Mouse (Mus musculus): ENCODE measurements around the gene L3mbtl4. TPM values are rescaled to one million over a fixed set of nuclear protein-coding genes. Genes with fewer than 3 reads are reported as not detected.

L3mbtl4 gene
- polyA plus RNA-seq, 1 experiment from 2014 or later = not detected

- H3K9me3 ChIP-seq (replicated peaks) = no peaks in the 10 kb centered on the region
- no peaks in the 10 kb centered on the region for H3K4me1 ChIP-seq (replicated peaks)
- no peaks in the 10 kb centered on the region for H3K36me3 ChIP-seq (replicated peaks)
- no peak overlapping the region for H3K27ac ChIP-seq (replicated peaks)
- 42% methylated on average over 5 of the region's 5 CpGs for WGBS (ENCODE audit: insufficient replicate concordance)
- ATAC-seq (ENCODE audit: insufficient read depth) = no peak
- H3K4me2 ChIP-seq = no peak overlapping the region
- no peak overlapping the region for H3K4me3 ChIP-seq (replicated peaks)
- H3K27me3 ChIP-seq = no peaks in the 10 kb centered on the region
- H3K9ac ChIP-seq = no peak overlapping the region
These were observed 369.0 kb downstream of the L3mbtl4 start for GRCm38 (mm10) chr17:68642521-68643088.

- WGBS (ENCODE audit: insufficient replicate concordance) = 27% methylated on average over 1 of the region's 1 CpGs
These were observed 392.9 kb downstream of the L3mbtl4 start for GRCm38 (mm10) chr17:68666528-68666927.

GRCm38 (mm10) chr17:68672088-68672504 lies 398.5 kb downstream of the L3mbtl4 start:
- no peaks in the 10 kb centered on the region for H3K9me3 ChIP-seq (replicated peaks)
- no peaks in the 10 kb centered on the region for H3K27me3 ChIP-seq
- no peaks in the 10 kb centered on the region for H3K4me1 ChIP-seq (replicated peaks)
- WGBS (ENCODE audit: insufficient replicate concordance) = 64% methylated on average over 7 of the region's 7 CpGs
- no peaks in the 10 kb centered on the region for H3K36me3 ChIP-seq (replicated peaks)
- H3K4me3 ChIP-seq (replicated peaks) = no peak overlapping the region
- H3K4me2 ChIP-seq = no peak overlapping the region
- H3K9ac ChIP-seq = no peak overlapping the region
- H3K27ac ChIP-seq (replicated peaks) = no peak overlapping the region
- no peak for ATAC-seq (ENCODE audit: insufficient read depth)

More at GRCm38 (mm10) chr17:68666528-68666927, 392.9 kb downstream of the L3mbtl4 start:
- no peak overlapping the region for H3K27ac ChIP-seq (replicated peaks)
- no peak for ATAC-seq (ENCODE audit: insufficient read depth)
- H3K36me3 ChIP-seq (replicated peaks) = no peaks in the 10 kb centered on the region
- H3K27me3 ChIP-seq = no peaks in the 10 kb centered on the region
- H3K4me2 ChIP-seq = no peak overlapping the region
- no peaks in the 10 kb centered on the region for H3K9me3 ChIP-seq (replicated peaks)
- no peaks in the 10 kb centered on the region for H3K4me1 ChIP-seq (replicated peaks)
- no peak overlapping the region for H3K4me3 ChIP-seq (replicated peaks)
- H3K9ac ChIP-seq = no peak overlapping the region

- no peak for ATAC-seq (ENCODE audit: insufficient read depth)
- WGBS (ENCODE audit: insufficient replicate concordance) = 58% methylated on average over 5 of the region's 5 CpGs
These were observed 437.1 kb downstream of the L3mbtl4 start for GRCm38 (mm10) chr17:68710701-68711100.

GRCm38 (mm10) chr17:68711350-68711749 lies 437.8 kb downstream of the L3mbtl4 start:
- no peak overlapping the region for H3K9ac ChIP-seq
- whole genome bisulfite sequencing (ENCODE audit: insufficient replicate concordance) = 51% methylated on average over 3 of the region's 3 CpGs
- no peaks in the 10 kb centered on the region for H3K4me1 ChIP-seq (replicated peaks)
- H3K27me3 ChIP-seq = no peaks in the 10 kb centered on the region
- ATAC-seq (ENCODE audit: insufficient read depth) = no peak
- H3K4me2 ChIP-seq = no peak overlapping the region
- no peak overlapping the region for H3K4me3 ChIP-seq (replicated peaks)
- H3K36me3 ChIP-seq (replicated peaks) = no peaks in the 10 kb centered on the region
- no peaks in the 10 kb centered on the region for H3K9me3 ChIP-seq (replicated peaks)
- H3K27ac ChIP-seq (replicated peaks) = no peak overlapping the region

More at GRCm38 (mm10) chr17:68710701-68711100, 437.1 kb downstream of the L3mbtl4 start:
- Histone ChIP-seq H3K4me1 (replicated peaks) (no peaks in the 10 kb centered on the region), H3K27ac (replicated peaks) (no peak overlapping the region), H3K9me3 (replicated peaks) (no peaks in the 10 kb centered on the region), H3K4me3 (replicated peaks) (no peak overlapping the region), H3K9ac (no peak overlapping the region), H3K27me3 (no peaks in the 10 kb centered on the region), H3K4me2 (no peak overlapping the region), H3K36me3 (replicated peaks) (no peaks in the 10 kb centered on the region)

GRCm38 (mm10) chr17:68748296-68748695 lies 474.7 kb downstream of the L3mbtl4 start:
- Histone ChIP-seq H3K9me3 (replicated peaks) (no peaks in the 10 kb centered on the region), H3K4me2 (no peak overlapping the region), H3K36me3 (replicated peaks) (no peaks in the 10 kb centered on the region), H3K27ac (replicated peaks) (no peak overlapping the region), H3K4me3 (replicated peaks) (no peak overlapping the region), H3K9ac (no peak overlapping the region), H3K4me1 (replicated peaks) (no peaks in the 10 kb centered on the region), H3K27me3 (no peaks in the 10 kb centered on the region)
- ATAC-seq (ENCODE audit: insufficient read depth) = no peak
- WGBS (ENCODE audit: insufficient replicate concordance) = 26% methylated on average over 1 of the region's 1 CpGs

GRCm38 (mm10) chr17:68750513-68750912 lies 476.9 kb downstream of the L3mbtl4 start:
- ATAC-seq (ENCODE audit: insufficient read depth) = no peak
- Histone ChIP-seq H3K4me3 (replicated peaks) (no peak overlapping the region), H3K9me3 (replicated peaks) (no peaks in the 10 kb centered on the region), H3K9ac (no peak overlapping the region), H3K4me1 (replicated peaks) (no peaks in the 10 kb centered on the region), H3K27ac (replicated peaks) (no peak overlapping the region), H3K36me3 (replicated peaks) (no peaks in the 10 kb centered on the region), H3K27me3 (no peaks in the 10 kb centered on the region), H3K4me2 (no peak overlapping the region)
- 53% methylated on average over 6 of the region's 6 CpGs for WGBS (ENCODE audit: insufficient replicate concordance)

- Histone ChIP-seq H3K4me2 (no peak overlapping the region), H3K4me1 (replicated peaks) (no peaks in the 10 kb centered on the region), H3K9me3 (replicated peaks) (no peaks in the 10 kb centered on the region), H3K4me3 (replicated peaks) (no peak overlapping the region), H3K27me3 (no peaks in the 10 kb centered on the region), H3K9ac (no peak overlapping the region), H3K27ac (replicated peaks) (no peak overlapping the region), H3K36me3 (replicated peaks) (no peaks in the 10 kb centered on the region)
- WGBS (ENCODE audit: insufficient replicate concordance) = 58% methylated on average over 7 of the region's 7 CpGs
- no peak for ATAC-seq (ENCODE audit: insufficient read depth)
These were observed 479.5 kb downstream of the L3mbtl4 start for GRCm38 (mm10) chr17:68753112-68753511.

GRCm38 (mm10) chr17:68754789-68755188 lies 481.2 kb downstream of the L3mbtl4 start:
- Histone ChIP-seq H3K4me2 (no peak overlapping the region), H3K27me3 (no peaks in the 10 kb centered on the region), H3K9me3 (replicated peaks) (no peaks in the 10 kb centered on the region), H3K4me3 (replicated peaks) (no peak overlapping the region), H3K27ac (replicated peaks) (no peak overlapping the region), H3K4me1 (replicated peaks) (no peaks in the 10 kb centered on the region), H3K9ac (no peak overlapping the region), H3K36me3 (replicated peaks) (no peaks in the 10 kb centered on the region)
- WGBS (ENCODE audit: insufficient replicate concordance) = 72% methylated on average over 11 of the region's 11 CpGs
- ATAC-seq (ENCODE audit: insufficient read depth) = no peak

GRCm38 (mm10) chr17:68758428-68758827 lies 484.8 kb downstream of the L3mbtl4 start:
- no peak overlapping the region for H3K4me3 ChIP-seq (replicated peaks)
- WGBS (ENCODE audit: insufficient replicate concordance) = 30% methylated on average over 5 of the region's 5 CpGs
- no peak overlapping the region for H3K27ac ChIP-seq (replicated peaks)
- H3K36me3 ChIP-seq (replicated peaks) = no peaks in the 10 kb centered on the region
- H3K4me2 ChIP-seq = no peak overlapping the region
- no peaks in the 10 kb centered on the region for H3K9me3 ChIP-seq (replicated peaks)
- no peak overlapping the region for H3K9ac ChIP-seq
- ATAC-seq (ENCODE audit: insufficient read depth) = no peak
- H3K4me1 ChIP-seq (replicated peaks) = no peaks in the 10 kb centered on the region
- H3K27me3 ChIP-seq = no peaks in the 10 kb centered on the region

- Histone ChIP-seq H3K4me3 (replicated peaks) (no peak overlapping the region), H3K9me3 (replicated peaks) (no peaks in the 10 kb centered on the region), H3K4me1 (replicated peaks) (no peaks in the 10 kb centered on the region), H3K36me3 (replicated peaks) (no peaks in the 10 kb centered on the region), H3K4me2 (no peak overlapping the region), H3K9ac (no peak overlapping the region), H3K27ac (replicated peaks) (no peak overlapping the region), H3K27me3 (no peaks in the 10 kb centered on the region)
- 63% methylated on average over 3 of the region's 3 CpGs for WGBS (ENCODE audit: insufficient replicate concordance)
- no peak for ATAC-seq (ENCODE audit: insufficient read depth)
These were observed 485.3 kb downstream of the L3mbtl4 start for GRCm38 (mm10) chr17:68758936-68759335.

GRCm38 (mm10) chr17:68759978-68760377 lies 486.4 kb downstream of the L3mbtl4 start:
- H3K36me3 ChIP-seq (replicated peaks) = no peaks in the 10 kb centered on the region
- no peak overlapping the region for H3K27ac ChIP-seq (replicated peaks)
- no peak for ATAC-seq (ENCODE audit: insufficient read depth)
- H3K9ac ChIP-seq = no peak overlapping the region
- no peak overlapping the region for H3K4me3 ChIP-seq (replicated peaks)
- no peaks in the 10 kb centered on the region for H3K27me3 ChIP-seq
- no peak overlapping the region for H3K4me2 ChIP-seq
- no peaks in the 10 kb centered on the region for H3K9me3 ChIP-seq (replicated peaks)
- H3K4me1 ChIP-seq (replicated peaks) = no peaks in the 10 kb centered on the region
- 63% methylated on average over 1 of the region's 1 CpGs for WGBS (ENCODE audit: insufficient replicate concordance)
